Mouse (Mus musculus) liver, embryonic 15.5 days (tissue): ENCODE data around the gene Msx3. TPM values are rescaled to one million over a fixed set of nuclear protein-coding genes. Genes with fewer than 3 reads are reported as not detected.

Experiments used
- ATAC-seq: fragments of 200-750 bp; cut with Nextera tagmentation; 2 replicates; pipeline ENCODE4 v1.8.0; 2017; ENCODE audit warnings: moderate number of reproducible peaks, mild to moderate bottlenecking, moderate library complexity; ENCODE audit not compliant: insufficient read depth
- H3K27ac ChIP-seq: fragments of 300-500 bp; sonication (generic); replicated peaks from 2 replicates; pipeline ENCODE4 v1.5.1; 2015; ENCODE audit warnings: mild to moderate bottlenecking, inconsistent platforms
- H3K27me3 ChIP-seq: fragments of 300-500 bp; sonication (generic); 2 replicates; pipeline ENCODE4 v1.6.1; 2015; ENCODE audit warnings: mild to moderate bottlenecking, inconsistent platforms
- H3K36me3 ChIP-seq: fragments of 300-500 bp; sonication (generic); replicated peaks from 2 replicates; pipeline ENCODE4 v1.6.1; 2015; ENCODE audit warnings: moderate library complexity, mild to moderate bottlenecking, inconsistent platforms
- H3K4me1 ChIP-seq: fragments of 300-500 bp; sonication (generic); replicated peaks from 2 replicates; pipeline ENCODE4 v1.6.1; 2015; ENCODE audit warnings: inconsistent platforms
- H3K4me2 ChIP-seq: fragments of 300-500 bp; sonication (generic); 2 replicates; pipeline ENCODE4 v1.6.1; 2015; ENCODE audit warnings: moderate library complexity, mild to moderate bottlenecking, inconsistent platforms
- H3K4me3 ChIP-seq: fragments of 300-500 bp; sonication (generic); replicated peaks from 2 replicates; pipeline ENCODE4 v1.5.1; 2015; ENCODE audit warnings: mild to moderate bottlenecking, inconsistent platforms
- H3K9ac ChIP-seq: fragments of 300-500 bp; sonication (generic); 2 replicates; pipeline ENCODE4 v1.6.1; 2015; ENCODE audit warnings: moderate library complexity, mild to moderate bottlenecking, inconsistent platforms
- H3K9me3 ChIP-seq: fragments of 300-500 bp; sonication (generic); replicated peaks from 2 replicates; pipeline ENCODE4 v1.6.1; 2016; ENCODE audit warnings: inconsistent platforms
- WGBS: fragments of 180-500 bp; shearing (Covaris S2); methylation state at CpG from one replicate; pipeline ENCODE4 v1.1.7; 2015; ENCODE audit warnings: mixed read lengths; ENCODE audit not compliant: insufficient replicate concordance; 5-methylcytosine and 5-hydroxymethylcytosine counted together
- polyA plus RNA-seq: library from polyadenylated mRNA; unstranded; fragments of >200 nt; fragmentation: Nextera tagmentation; extraction: Ambion mirVana; gene quantifications from 2 replicates; pipeline ENCODE4 v1.2.1, GENCODE M21; 2015

Msx3 gene
- polyA plus RNA-seq, 1 experiment from 2014 or later = not detected

DNA sequence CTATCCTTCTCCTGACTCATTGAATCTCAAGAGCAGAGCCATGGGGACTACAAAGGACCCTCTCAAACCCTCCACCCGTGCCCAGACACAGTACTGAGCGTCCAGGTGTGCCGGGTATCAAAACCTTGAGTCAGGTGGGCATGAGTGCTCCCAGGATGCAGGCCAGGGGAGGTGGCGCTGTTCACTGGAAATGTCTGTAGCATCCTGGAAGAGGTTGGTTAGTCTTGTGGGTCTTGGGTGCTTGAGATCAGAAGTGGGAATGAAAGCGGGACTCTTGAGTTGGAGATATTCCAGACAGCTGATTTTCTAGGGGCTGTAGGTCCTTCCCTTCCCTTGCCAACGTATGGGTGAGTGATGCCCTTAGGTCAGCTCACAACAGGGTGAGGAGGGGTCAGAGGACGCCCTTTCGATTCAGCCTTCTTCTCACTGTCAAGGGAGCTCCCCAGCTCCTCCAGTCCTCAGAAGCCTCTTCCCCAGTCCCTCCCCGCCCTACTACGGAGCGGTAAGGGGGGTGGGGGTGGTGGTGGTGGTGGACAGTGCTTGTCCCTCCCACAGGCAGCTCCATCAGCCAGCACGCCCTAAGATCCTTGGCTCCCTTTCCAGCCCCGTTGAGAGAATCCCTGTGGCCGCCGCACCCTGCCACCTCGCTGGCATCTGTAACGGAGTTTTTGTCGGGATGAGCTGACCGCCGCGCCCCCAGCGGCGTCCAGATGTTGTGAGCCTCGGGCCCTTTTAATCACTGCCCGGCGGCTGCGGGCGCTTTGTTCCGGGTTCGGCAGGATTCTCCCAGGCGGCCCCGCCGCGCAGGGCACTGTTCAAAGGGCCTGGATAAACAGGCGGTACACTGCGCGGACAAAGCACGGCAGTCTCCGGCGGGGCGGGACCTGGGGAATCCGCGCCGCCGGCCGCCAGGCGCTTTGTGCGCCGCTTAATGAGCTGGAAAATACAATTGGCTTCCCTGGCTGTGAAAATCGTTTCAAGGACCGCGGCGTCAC lies 8.8 kb upstream of the Msx3 start:
- peak overlapping the region; percentile 30 for H3K4me3 ChIP-seq
- H3K36me3 ChIP-seq = no peaks in the 10 kb centered on the region
- no peak overlapping the region for H3K9ac ChIP-seq
- H3K27me3 ChIP-seq = peaks cover 95% of the 10 kb centered on the region
- no peak for ATAC-seq
- H3K4me2 ChIP-seq = peak overlapping the region; percentile 49
- no peak overlapping the region for H3K27ac ChIP-seq
- no peaks in the 10 kb centered on the region for H3K9me3 ChIP-seq
- 3% methylated on average over 53 of the region's 53 CpGs for WGBS
- H3K4me1 ChIP-seq = 0 out of 2 replicates have a peak, but pooled peaks cover 4% of the 10 kb centered on the region

DNA sequence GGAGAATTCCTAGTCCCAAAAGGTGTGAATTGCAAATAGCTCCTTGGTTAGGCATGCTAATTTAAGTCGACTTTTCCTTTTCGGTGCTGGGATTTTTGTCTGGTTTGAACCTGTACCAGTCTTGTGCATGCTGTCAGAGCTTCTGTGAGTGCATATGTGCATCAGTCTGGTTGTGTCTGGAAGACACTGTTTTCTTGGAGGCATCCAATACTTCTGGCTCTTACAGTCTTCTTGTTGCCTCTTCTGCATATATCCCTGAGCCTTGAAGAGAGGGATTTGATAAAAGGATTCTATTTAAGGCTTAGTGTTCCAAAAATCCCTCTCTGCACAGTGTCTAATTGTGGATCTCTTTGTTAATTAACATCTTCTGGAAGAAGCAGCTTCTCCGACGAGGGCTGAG lies 5.2 kb upstream of the Msx3 start:
- ATAC-seq = no peak
- no peaks in the 10 kb centered on the region for H3K9me3 ChIP-seq
- WGBS = 65% methylated on average over 4 of the region's 4 CpGs
- no peaks in the 10 kb centered on the region for H3K36me3 ChIP-seq
- peaks cover 2% of the 10 kb centered on the region; the same call in 1 of the 2 replicates for H3K4me1 ChIP-seq
- H3K4me2 ChIP-seq = no peak overlapping the region
- H3K27ac ChIP-seq = no peak overlapping the region
- peaks cover 95% of the 10 kb centered on the region for H3K27me3 ChIP-seq
- H3K9ac ChIP-seq = no peak overlapping the region
- H3K4me3 ChIP-seq = no peak overlapping the region

- Histone ChIP-seq H3K9ac (no peak overlapping the region), H3K27ac (no peak overlapping the region), H3K4me3 (peak overlapping the region; percentile 36), H3K4me2 (peak overlapping the region; percentile 58), H3K4me1 (peaks cover 10% of the 10 kb centered on the region; the same call in 1 of the 2 replicates), H3K36me3 (no peaks in the 10 kb centered on the region), H3K9me3 (no peaks in the 10 kb centered on the region), H3K27me3 (peaks cover 98% of the 10 kb centered on the region)
- no peak for ATAC-seq
- 1% methylated on average over 34 of the region's 34 CpGs for WGBS
Measured at GRCm38 (mm10) chr7:140049115-140049689, 313 bp upstream of the Msx3 start.

DNA sequence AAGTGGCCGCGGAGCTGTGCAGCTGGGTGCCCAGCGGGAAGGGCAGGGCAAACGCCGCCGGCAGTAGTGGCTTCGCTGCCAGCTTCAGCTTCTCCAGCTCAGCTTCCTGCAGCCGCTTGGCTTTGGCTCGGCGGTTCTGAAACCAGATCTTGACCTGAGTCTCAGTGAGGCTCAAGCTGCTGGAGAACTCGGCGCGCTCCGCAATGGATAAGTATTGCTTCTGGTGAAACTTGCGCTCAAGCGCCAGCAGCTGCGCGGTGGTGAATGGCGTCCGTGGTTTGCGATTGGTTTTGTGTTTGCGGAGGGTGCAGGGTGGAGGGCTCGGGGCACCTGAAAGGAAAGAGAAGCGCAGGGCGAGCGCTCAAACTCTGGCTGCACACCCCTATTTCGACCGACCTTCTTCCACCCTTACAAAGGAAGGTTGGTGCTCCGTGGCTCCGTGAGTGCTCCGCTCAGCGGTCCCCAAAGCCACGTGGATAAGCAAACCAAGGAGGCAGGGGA lies 1.0 kb downstream of the Msx3 start:
- under 1% methylated on average over 33 of the region's 33 CpGs for WGBS
- Histone ChIP-seq H3K4me3 (peak overlapping the region; percentile 36; the same call in 1 of the 2 replicates), H3K4me1 (peaks cover 13% of the 10 kb centered on the region), H3K9me3 (no peaks in the 10 kb centered on the region), H3K27me3 (peaks cover 95% of the 10 kb centered on the region), H3K36me3 (no peaks in the 10 kb centered on the region), H3K27ac (no peak overlapping the region), H3K4me2 (peak overlapping the region; percentile 58), H3K9ac (no peak overlapping the region; the same call in 1 of the 2 replicates)
- ATAC-seq = no peak

DNA sequence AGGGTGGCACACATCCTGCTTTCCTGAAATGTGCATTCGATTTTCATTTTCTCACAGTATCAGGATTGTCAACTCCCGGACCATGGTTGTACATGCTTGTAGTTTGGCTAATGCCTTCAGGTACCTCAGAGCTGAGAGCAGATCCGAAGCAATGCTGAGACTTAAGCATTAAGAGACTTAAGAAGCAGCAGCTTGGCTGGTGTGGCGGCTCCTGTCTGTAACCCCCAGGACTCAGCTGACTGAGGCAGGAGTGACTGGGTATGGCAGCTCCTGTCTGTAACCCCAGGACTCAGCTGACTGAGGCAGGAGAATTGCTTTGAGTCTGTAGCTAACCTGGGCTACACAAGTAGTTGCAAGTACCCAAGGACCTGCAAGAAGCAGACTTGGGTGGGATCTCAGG lies 3.3 kb downstream of the Msx3 start:
- Histone ChIP-seq H3K4me1 (peaks cover 19% of the 10 kb centered on the region), H3K9ac (no peak overlapping the region), H3K36me3 (peaks cover 7% of the 10 kb centered on the region; the same call in 1 of the 2 replicates), H3K27ac (no peak overlapping the region), H3K27me3 (peaks cover 72% of the 10 kb centered on the region), H3K9me3 (no peaks in the 10 kb centered on the region), H3K4me2 (no peak overlapping the region), H3K4me3 (no peak overlapping the region)
- WGBS = 51% methylated on average over 4 of the region's 4 CpGs
- no peak for ATAC-seq

DNA sequence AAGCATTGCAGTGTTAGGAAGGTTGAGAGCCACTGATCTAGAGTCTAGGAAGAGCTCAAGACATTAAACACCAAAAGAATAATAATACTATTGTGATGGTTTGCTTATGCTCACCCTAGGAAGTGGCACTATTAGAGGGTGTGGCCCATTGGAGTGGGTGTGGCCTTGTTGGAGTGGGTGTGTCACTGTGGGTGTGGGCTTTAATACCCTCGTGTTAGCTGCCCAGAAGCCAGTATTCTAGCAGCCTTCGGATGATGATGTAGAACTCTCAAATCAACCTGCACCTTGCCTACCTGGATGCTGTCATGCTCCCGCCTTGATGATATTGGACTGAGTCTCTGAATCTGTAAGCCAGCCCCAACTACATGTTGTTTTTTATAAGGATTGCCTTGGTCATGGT lies 6.2 kb downstream of the Msx3 start:
- peaks cover 44% of the 10 kb centered on the region for H3K27me3 ChIP-seq
- WGBS = 48% methylated on average over 3 of the region's 3 CpGs
- peaks cover 9% of the 10 kb centered on the region for H3K4me1 ChIP-seq
- no peak overlapping the region for H3K4me2 ChIP-seq
- H3K9me3 ChIP-seq = no peaks in the 10 kb centered on the region
- H3K9ac ChIP-seq = no peak overlapping the region
- no peak overlapping the region for H3K4me3 ChIP-seq
- no peak overlapping the region for H3K27ac ChIP-seq
- peaks cover 24% of the 10 kb centered on the region for H3K36me3 ChIP-seq
- peak; percentile 58; the same call in 1 of the 2 replicates for ATAC-seq

DNA sequence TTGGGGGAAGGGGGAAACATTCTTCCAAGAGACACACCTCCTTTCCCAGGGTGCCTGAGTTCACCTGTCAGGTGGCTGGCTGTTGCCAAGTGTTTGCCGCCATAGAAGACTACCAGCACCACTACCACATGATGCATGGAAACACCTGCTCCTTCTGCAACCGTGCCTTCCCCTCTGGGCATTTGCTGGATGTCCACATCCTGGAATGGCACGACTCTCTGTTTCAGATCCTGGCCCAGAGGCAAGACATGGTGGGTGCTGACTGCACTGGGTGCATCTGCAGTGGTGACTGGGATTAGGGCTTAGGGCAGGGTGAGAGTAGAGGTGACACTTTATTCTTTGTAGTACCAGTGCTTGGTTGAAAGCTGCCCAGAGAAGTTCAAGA lies 11.7 kb downstream of the Msx3 start:
- 57% methylated on average over 3 of the region's 3 CpGs for WGBS
- H3K27me3 ChIP-seq = no peaks in the 10 kb centered on the region
- peaks cover 25% of the 10 kb centered on the region for H3K4me1 ChIP-seq
- no peak overlapping the region for H3K9ac ChIP-seq
- peak overlapping the region; percentile 87 for H3K4me3 ChIP-seq
- no peaks in the 10 kb centered on the region for H3K9me3 ChIP-seq
- ATAC-seq = no peak
- H3K4me2 ChIP-seq = peak overlapping the region; percentile 82
- H3K27ac ChIP-seq = no peak overlapping the region
- peaks cover 42% of the 10 kb centered on the region for H3K36me3 ChIP-seq

DNA sequence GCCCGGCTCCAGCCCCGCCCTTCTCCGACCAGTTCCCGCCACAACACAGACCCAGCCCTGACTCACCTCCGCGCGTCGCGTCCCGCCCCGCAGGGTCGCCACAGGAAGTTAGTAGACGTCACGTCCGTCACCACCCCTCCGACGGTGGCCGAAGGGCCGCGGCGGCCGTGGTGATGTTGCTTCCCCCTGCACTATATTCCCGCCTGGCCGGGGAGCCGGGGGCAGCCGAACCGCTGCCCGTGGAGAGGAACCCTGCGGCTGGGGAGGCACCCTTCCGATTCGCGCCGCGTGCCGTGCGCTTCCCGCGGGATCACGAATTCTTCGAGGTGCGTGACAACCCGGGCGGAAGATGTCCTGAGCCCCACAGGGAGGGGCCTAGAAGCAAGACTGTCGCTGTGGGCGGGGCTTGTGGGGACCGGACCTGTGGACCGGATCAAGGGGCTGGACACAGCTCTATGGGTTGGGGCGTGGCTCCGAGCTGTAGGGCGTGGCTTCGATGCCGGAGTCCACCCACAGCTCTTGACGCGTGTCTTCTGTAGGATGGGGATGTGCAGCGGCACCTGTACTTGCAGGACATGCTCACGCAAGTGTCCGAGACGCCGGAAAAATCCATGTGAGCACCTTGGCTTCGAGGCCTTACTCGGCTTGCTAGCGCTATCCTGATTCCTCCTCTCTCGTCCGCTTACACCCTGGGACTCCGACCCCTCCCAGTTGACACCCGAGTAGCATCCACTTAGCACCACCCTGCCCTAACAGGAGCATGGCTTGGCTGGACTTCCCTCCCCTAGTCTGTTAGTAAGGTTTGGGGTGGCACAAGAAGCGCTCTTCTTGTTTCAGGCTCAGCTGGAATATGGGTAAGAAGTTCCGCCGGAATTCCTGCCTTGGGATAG lies 12.4 kb downstream of the Msx3 start, which contains the start of the genes Zfp511 and Tubgcp2:
Gene Zfp511, plus strand, starts transcription at position 111 of the 890 bp plus-strand sequence.
Gene Tubgcp2, minus strand, starts transcription at position 389 of the 890 bp plus-strand sequence.
- Histone ChIP-seq H3K4me2 (peak within 1 kb of the TSS; percentile 82), H3K27me3 (no peaks in the 10 kb centered on the region), H3K36me3 (peaks cover 48% of the 10 kb centered on the region), H3K4me3 (peak within 1 kb of the TSS; percentile 87), H3K27ac (peak within 1 kb of the TSS; percentile 86), H3K9me3 (no peaks in the 10 kb centered on the region), H3K4me1 (peaks cover 25% of the 10 kb centered on the region), H3K9ac (peak within 1 kb of the TSS; percentile 87)
- peak; percentile 98 for ATAC-seq
- WGBS = 1% methylated on average over 69 of the region's 69 CpGs

DNA sequence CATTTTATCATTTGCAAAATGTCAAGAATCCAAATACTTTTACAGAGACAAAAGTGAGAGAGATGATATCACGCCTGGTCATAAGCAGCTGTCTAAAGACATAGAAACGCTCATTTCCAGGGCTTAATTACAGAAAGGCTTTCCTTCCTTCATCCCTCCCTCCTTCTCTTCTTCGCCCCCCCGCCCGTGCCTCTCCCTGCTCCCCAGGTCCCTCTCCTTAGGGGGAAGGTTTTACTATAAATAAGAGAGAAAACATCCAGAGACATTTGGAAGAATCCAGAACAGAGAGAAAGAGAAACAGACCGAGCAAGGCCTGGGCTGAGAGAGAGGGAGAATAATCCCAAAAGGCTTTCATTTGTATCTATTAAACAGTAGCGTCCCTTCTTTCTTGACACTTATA lies 13.4 kb downstream of the Msx3 start:
- ATAC-seq = no peak
- H3K27me3 ChIP-seq = no peaks in the 10 kb centered on the region
- peak overlapping the region; percentile 82 for H3K4me2 ChIP-seq
- WGBS = 8% methylated on average over 7 of the region's 7 CpGs
- H3K36me3 ChIP-seq = peaks cover 51% of the 10 kb centered on the region
- peak overlapping the region; percentile 87 for H3K9ac ChIP-seq
- H3K9me3 ChIP-seq = no peaks in the 10 kb centered on the region
- H3K27ac ChIP-seq = peak overlapping the region; percentile 86
- H3K4me1 ChIP-seq = peaks cover 25% of the 10 kb centered on the region
- peak overlapping the region; percentile 87 for H3K4me3 ChIP-seq

GRCm38 (mm10) chr7:140033386-140033785 lies 15.5 kb downstream of the Msx3 start:
- WGBS = 93% methylated on average over 9 of the region's 9 CpGs
- Histone ChIP-seq H3K27ac (no peak overlapping the region), H3K4me1 (peaks cover 25% of the 10 kb centered on the region), H3K9ac (no peak overlapping the region), H3K36me3 (peaks cover 59% of the 10 kb centered on the region), H3K27me3 (no peaks in the 10 kb centered on the region), H3K9me3 (no peaks in the 10 kb centered on the region), H3K4me3 (no peak overlapping the region), H3K4me2 (no peak overlapping the region)
- no peak for ATAC-seq
